ENCODE assay signal across 24 mouse cellular contexts in genomic region chr7:137151854-137152253, GRCm38 (mm10).
"Had no signal": no experiment of that assay in that cellular context is flagged by ENCODE, and none has a peak within 500 bp of the region (broad histone marks: within the 10 kb centered on the region; RNA-seq: fewer than 3 reads in every experiment).

No protein-coding gene starts in this region.

- H3K9ac ChIP-seq: kidney, embryonic 15.5 days; limb, embryonic 12.5 days; liver, embryonic 14.5 days; lung, embryonic 15.5 days; midbrain, embryonic 13.5 days; neural tube, embryonic 13.5 days; stomach, embryonic 15.5 days had no signal

- H3K4me3 ChIP-seq: kidney, embryonic 15.5 days; left cerebral cortex, adult 2 months; limb, embryonic 12.5 days; lung, embryonic 15.5 days; megakaryocyte, embryonic 14.5 days; midbrain, embryonic 10.5 days; midbrain, embryonic 13.5 days; myocyte; neural tube, embryonic 13.5 days; stomach, embryonic 15.5 days had no signal

- ATAC-seq: midbrain, embryonic 13.5 days; midbrain, embryonic 16.5 days had no signal

- DNase-seq: kidney, adult 11 months; kidney, adult 8-10 months; kidney, postnatal 10 days; kidney, postnatal 36 days; layer of hippocampus, postnatal 36 days; lung, adult 18-20 months; lung, postnatal 10 days; lung, postnatal 36 days; right cerebral cortex, postnatal 14 days; right cerebral cortex, postnatal 4 days; thymus, adult 18-20 months; thymus, postnatal 36 days had no signal

- H3K4me1 ChIP-seq: kidney, embryonic 15.5 days; lung, embryonic 15.5 days; megakaryocyte, embryonic 14.5 days; stomach, embryonic 15.5 days had no signal

- H3K4me2 ChIP-seq: kidney, embryonic 15.5 days; limb, embryonic 12.5 days; lung, embryonic 15.5 days; midbrain, embryonic 13.5 days; neural tube, embryonic 13.5 days; stomach, embryonic 15.5 days had no signal

- H3K9me3 ChIP-seq: kidney, embryonic 15.5 days; limb, embryonic 12.5 days; lung, embryonic 15.5 days; midbrain, embryonic 10.5 days; midbrain, embryonic 13.5 days; neural tube, embryonic 13.5 days; stomach, embryonic 15.5 days had no signal

- H3K36me3 ChIP-seq: kidney, embryonic 15.5 days; limb, embryonic 12.5 days; lung, embryonic 15.5 days; midbrain, embryonic 10.5 days; midbrain, embryonic 13.5 days; neural tube, embryonic 13.5 days; stomach, embryonic 15.5 days had no signal

- H3K27ac ChIP-seq: kidney, embryonic 15.5 days; left cerebral cortex, adult 2 months; limb, embryonic 12.5 days; liver, embryonic 14.5 days; lung, embryonic 15.5 days; midbrain, embryonic 10.5 days; midbrain, embryonic 13.5 days; neural tube, embryonic 13.5 days; stomach, embryonic 15.5 days had no signal

- H3K27me3 ChIP-seq: lung, embryonic 15.5 days; midbrain, embryonic 13.5 days; neural tube, embryonic 13.5 days; stomach, embryonic 15.5 days had no signal
